Mouse (Mus musculus) ES-Bruce4 (cell line): Measurements from ENCODE around the gene Rbm28.

ENCODE experiments used
- CTCF ChIP-seq: IDR thresholded peaks from one replicate; pipeline ENCODE4 v1.8.1; 2011; ENCODE audit warnings: low read depth, low read length
- EP300 ChIP-seq: IDR thresholded peaks from 2 replicates; pipeline ENCODE4 v1.6.1; 2011; ENCODE audit warnings: low read depth, low read length; ENCODE audit not compliant: insufficient read depth
- POLR2A ChIP-seq: IDR thresholded peaks from one replicate; pipeline ENCODE4 v1.8.1; 2011; ENCODE audit warnings: low read length; ENCODE audit not compliant: insufficient read depth

GRCm38 (mm10) chr6:29206006-29206405 is 41.2 kb upstream of the Rbm28 start:
- TF ChIP-seq CTCF (no peak), POLR2A (no peak), EP300 (no peak)
